Mouse (Mus musculus) mesoderm, embryonic 11.5 days (tissue): ENCODE data around the gene Izumo1r.
A peak's percentile ranks its signal among the peaks of the same experiment; 100 is the strongest.
"Not testable (repeated sequence)": the region's sequence is repeated elsewhere in the genome, so short reads cannot be mapped to it uniquely, and the experiment has no call there.

Experiments used
- DNase-seq: peaks from one replicate; pipeline ENCODE4 v3.0.0-alpha.2; 2012; ENCODE audit warnings: low read depth, low spot score

Gene Izumo1r

GRCm38 (mm10) chr9:14904741-14905475 lies 1.2 kb upstream of the Izumo1r start:
- no peak for DNase-seq

- DNase-seq, result no peak
These were observed 743 bp downstream of the Izumo1r start for GRCm38 (mm10) chr9:14903006-14903405.

- no peak for DNase-seq
These were observed 1.3 kb downstream of the Izumo1r start for GRCm38 (mm10) chr9:14902416-14902815.

GRCm38 (mm10) chr9:14901757-14902156 lies 2.0 kb downstream of the Izumo1r start:
- DNase-seq, result no peak

- DNase-seq, result no peak
These were observed 6.6 kb downstream of the Izumo1r start for GRCm38 (mm10) chr9:14897102-14897501.

GRCm38 (mm10) chr9:14895237-14895835 lies 8.4 kb downstream of the Izumo1r start:
- no peak for DNase-seq

GRCm38 (mm10) chr9:14894628-14895027 lies 9.1 kb downstream of the Izumo1r start:
- no peak for DNase-seq

GRCm38 (mm10) chr9:14893388-14893787 lies 10.4 kb downstream of the Izumo1r start:
- DNase-seq, result no peak

GRCm38 (mm10) chr9:14891891-14892290 lies 11.9 kb downstream of the Izumo1r start:
- DNase-seq, result no peak

GRCm38 (mm10) chr9:14890699-14891098 lies 13.1 kb downstream of the Izumo1r start:
- DNase-seq, result no peak

GRCm38 (mm10) chr9:14888671-14889070 lies 15.1 kb downstream of the Izumo1r start:
- DNase-seq, result no peak

- DNase-seq, result no peak
These were observed 15.9 kb downstream of the Izumo1r start for GRCm38 (mm10) chr9:14887787-14888382.

- no peak for DNase-seq
These were observed 17.8 kb downstream of the Izumo1r start for GRCm38 (mm10) chr9:14885954-14886353.

- no peak for DNase-seq
These were observed 18.6 kb downstream of the Izumo1r start for GRCm38 (mm10) chr9:14885151-14885550.

- no peak for DNase-seq
These were observed 19.1 kb downstream of the Izumo1r start for GRCm38 (mm10) chr9:14884641-14885040.

- DNase-seq, result not testable (repeated sequence)
These were observed 27.2 kb downstream of the Izumo1r start for GRCm38 (mm10) chr9:14876566-14876965.

GRCm38 (mm10) chr9:14875743-14876507 lies 27.8 kb downstream of the Izumo1r start:
- no peak for DNase-seq

- peak; percentile 51 for DNase-seq
These were observed 31.4 kb downstream of the Izumo1r start for GRCm38 (mm10) chr9:14872181-14872930.

GRCm38 (mm10) chr9:14871536-14871935 lies 32.2 kb downstream of the Izumo1r start:
- no peak for DNase-seq

- no peak for DNase-seq
These were observed 32.9 kb downstream of the Izumo1r start for GRCm38 (mm10) chr9:14870802-14871201.

GRCm38 (mm10) chr9:14870377-14870776 lies 33.4 kb downstream of the Izumo1r start:
- DNase-seq, result no peak
